ENCODE assay signal across 9 mouse cellular contexts in genomic region chr2:172399901-172400300, GRCm38 (mm10). TPM values are rescaled to one million over a fixed set of nuclear protein-coding genes. Genes with fewer than 3 reads are reported as not detected.
DNase-seq lines count a peak whose midpoint lies in the region; ATAC-seq and TF ChIP-seq lines count a peak whose summit lies in the region.
"Had no signal": no experiment of that assay in that cellular context is flagged by ENCODE, and none has a peak within 500 bp of the region (broad histone marks: within the 10 kb centered on the region; RNA-seq: fewer than 3 reads in every experiment).

No protein-coding gene starts in this region.

- TF ChIP-seq CTCF in intestine, postnatal 0 days (IDR thresholded peaks at IDR 0.05; ENCODE audit: low read depth), result no peak
- no peak for TF ChIP-seq CTCF in E14TG2a.4 (conservative IDR thresholded peaks at IDR 0.05; ENCODE audit: low read length)

- H3K9ac ChIP-seq in intestine, postnatal 0 days (ENCODE audit: low read depth, low read length), result no peak overlapping the region
- no peak overlapping the region for H3K9ac ChIP-seq in intestine, embryonic 15.5 days
- no peak overlapping the region for H3K9ac ChIP-seq in hindbrain, embryonic 14.5 days

- no peak overlapping the region for H3K27ac ChIP-seq in intestine, postnatal 0 days (ENCODE audit: low read depth, low read length)
- H3K27ac ChIP-seq in intestine, embryonic 15.5 days, result no peak overlapping the region
- H3K27ac ChIP-seq in hindbrain, embryonic 14.5 days, result no peak overlapping the region

- no peaks in the 10 kb centered on the region for H3K27me3 ChIP-seq in intestine, postnatal 0 days (replicated peaks; ENCODE audit: control insufficient read depth, insufficient read depth, low read length)
- H3K27me3 ChIP-seq in intestine, embryonic 15.5 days (replicated peaks), result no peaks in the 10 kb centered on the region
- 0 out of 2 replicates have a peak, but pooled peaks cover 2% of the 10 kb centered on the region for H3K27me3 ChIP-seq in E14TG2a.4 (ENCODE audit: insufficient read depth, low read length)
- no peaks in the 10 kb centered on the region for H3K27me3 ChIP-seq in hindbrain, embryonic 14.5 days (ENCODE audit: control insufficient read depth, insufficient read depth, low read length)

- DNase-seq in hindbrain, embryonic 14.5 days (ENCODE audit: low spot score), result peak; percentile 38
- no peak for DNase-seq in adrenal gland, postnatal 25 days
- no peak for DNase-seq in gastrocnemius, adult 18-20 months (ENCODE audit: low spot score)
- no peak for DNase-seq in layer of hippocampus, adult 8-10 months (ENCODE audit: low spot score in 2 of 2)
- DNase-seq: cerebellum, postnatal 36 days had no signal

- H3K4me2 ChIP-seq in intestine, postnatal 0 days (replicated peaks; ENCODE audit: low read depth), result no peak overlapping the region
- no peak overlapping the region for H3K4me2 ChIP-seq in intestine, embryonic 15.5 days (replicated peaks)
- no peak overlapping the region for H3K4me2 ChIP-seq in hindbrain, embryonic 14.5 days (replicated peaks)

- no peaks in the 10 kb centered on the region for H3K36me3 ChIP-seq in intestine, postnatal 0 days (ENCODE audit: control insufficient read depth, insufficient read depth)
- no peaks in the 10 kb centered on the region for H3K36me3 ChIP-seq in intestine, embryonic 15.5 days
- no peaks in the 10 kb centered on the region for H3K36me3 ChIP-seq in E14TG2a.4 (ENCODE audit: insufficient read depth, low read length)
- no peaks in the 10 kb centered on the region for H3K36me3 ChIP-seq in hindbrain, embryonic 14.5 days (replicated peaks; ENCODE audit: control insufficient read depth, insufficient read depth)

- WGBS in intestine, postnatal 0 days, result 33% methylated on average over 9 of the region's 9 CpGs
- 26% methylated on average over 9 of the region's 9 CpGs for WGBS in intestine, embryonic 15.5 days
- 20% methylated on average over 9 of the region's 9 CpGs for WGBS in hindbrain, embryonic 14.5 days

- H3K4me3 ChIP-seq in intestine, postnatal 0 days (ENCODE audit: low read depth, low read length), result no peak overlapping the region
- no peak overlapping the region for H3K4me3 ChIP-seq in intestine, embryonic 15.5 days (replicated peaks)
- H3K4me3 ChIP-seq in E14TG2a.4 (replicated peaks; ENCODE audit: low read length), result 0 out of 2 replicates have a peak overlapping the region, but pooled peaks have one; percentile 7
- no peak overlapping the region for H3K4me3 ChIP-seq in hindbrain, embryonic 14.5 days (replicated peaks; ENCODE audit: low read length)

- no peaks in the 10 kb centered on the region for H3K4me1 ChIP-seq in intestine, postnatal 0 days (replicated peaks; ENCODE audit: control insufficient read depth, insufficient read depth, low read length)
- H3K4me1 ChIP-seq in intestine, embryonic 15.5 days (replicated peaks), result no peaks in the 10 kb centered on the region
- peaks cover 73% of the 10 kb centered on the region for H3K4me1 ChIP-seq in E14TG2a.4 (replicated peaks; ENCODE audit: low read depth, low read length)
- no peaks in the 10 kb centered on the region for H3K4me1 ChIP-seq in hindbrain, embryonic 14.5 days (replicated peaks; ENCODE audit: control insufficient read depth, insufficient read depth, low read length)

- no peaks in the 10 kb centered on the region for H3K9me3 ChIP-seq in intestine, postnatal 0 days (ENCODE audit: control insufficient read depth)
- no peaks in the 10 kb centered on the region for H3K9me3 ChIP-seq in intestine, embryonic 15.5 days
- H3K9me3 ChIP-seq in E14TG2a.4 (ENCODE audit: low read length), result no peaks in the 10 kb centered on the region
- H3K9me3 ChIP-seq in hindbrain, embryonic 14.5 days (ENCODE audit: control insufficient read depth, low read length), result no peaks in the 10 kb centered on the region

- peak; percentile 13; the same call in 1 of the 2 replicates for ATAC-seq in intestine, postnatal 0 days
- no peak for ATAC-seq in intestine, embryonic 15.5 days
- no peak for ATAC-seq in hindbrain, embryonic 14.5 days (ENCODE audit: low FRiP score)
- peak; percentile 44 for ATAC-seq in monocyte, adult 5-6 weeks (replicated peaks; ENCODE audit: insufficient number of reproducible peaks, low FRiP score, low TSS enrichment, poor library complexity, severe bottlenecking)

RNA-seq across cellular contexts. Expression of gene Cass4, which starts 6.3 kb away (rescaled TPM):
- polyA plus RNA-seq in intestine, postnatal 0 days (2015; fragmentation: Nextera tagmentation; extraction: Ambion mirVana), result 0.29 and 0.33 TPM in 2 replicates
- 0.18 and 0.29 TPM in 2 replicates for polyA plus RNA-seq in intestine, embryonic 15.5 days (2015; fragmentation: Nextera tagmentation; extraction: Ambion mirVana)
- polyA plus RNA-seq in hindbrain, embryonic 14.5 days (2014; fragmentation: Nextera tagmentation; extraction: Ambion mirVana), result 0.05 and 0.27 TPM in 2 replicates
- 1.5 to 17.7 TPM (median 9.5 TPM) in 3 replicates for total RNA-seq in monocyte, adult 5-6 weeks (2017)
- total RNA-seq in adrenal gland, postnatal 25 days (2021), result not detected in 2 replicates
- under 1 TPM; 0.14 to 0.38 TPM for total RNA-seq in gastrocnemius, adult 18-20 months (2021)
- under 1 TPM in 3 of 4 experiments, not detected in 1; 0.31 to 0.55 (median 0.33) TPM for total RNA-seq in layer of hippocampus, adult 8-10 months (2022)

RNA-seq across cellular contexts. Expression of gene Cstf1, which starts 29.4 kb away (rescaled TPM):
- polyA plus RNA-seq in intestine, postnatal 0 days (2015; fragmentation: Nextera tagmentation; extraction: Ambion mirVana), result 18.0 and 19.4 TPM in 2 replicates
- polyA plus RNA-seq in intestine, embryonic 15.5 days (2015; fragmentation: Nextera tagmentation; extraction: Ambion mirVana), result 35.1 and 39.5 TPM in 2 replicates
- polyA plus RNA-seq in hindbrain, embryonic 14.5 days (2014; fragmentation: Nextera tagmentation; extraction: Ambion mirVana), result 26.6 and 29.8 TPM in 2 replicates
- 9.0 to 17.3 TPM (median 12.8 TPM) in 3 replicates for total RNA-seq in monocyte, adult 5-6 weeks (2017)
- 34.0 and 36.4 TPM in 2 replicates for total RNA-seq in adrenal gland, postnatal 25 days (2021)
- 10 to 100 TPM; 17.3 to 17.6 TPM for total RNA-seq in gastrocnemius, adult 18-20 months (2021)
- total RNA-seq in layer of hippocampus, adult 8-10 months (2022), result 10 to 100 TPM; 23.7 to 28.8 (median 26.9) TPM

RNA-seq across cellular contexts. Expression of gene Aurka, which starts 29.6 kb away (rescaled TPM):
- 17.9 and 23.1 TPM in 2 replicates for polyA plus RNA-seq in intestine, postnatal 0 days (2015; fragmentation: Nextera tagmentation; extraction: Ambion mirVana)
- polyA plus RNA-seq in intestine, embryonic 15.5 days (2015; fragmentation: Nextera tagmentation; extraction: Ambion mirVana), result 99.6 and 103 TPM in 2 replicates
- polyA plus RNA-seq in hindbrain, embryonic 14.5 days (2014; fragmentation: Nextera tagmentation; extraction: Ambion mirVana), result 18.8 and 19.9 TPM in 2 replicates
- total RNA-seq in monocyte, adult 5-6 weeks (2017), result 3.1 to 6.5 TPM (median 4.9 TPM) in 3 replicates
- 6.7 and 9.6 TPM in 2 replicates for total RNA-seq in adrenal gland, postnatal 25 days (2021)
- 10 to 100 TPM in 1 of 2 experiments, 1 to 10 TPM in 1; 7.5 to 15.0 TPM for total RNA-seq in gastrocnemius, adult 18-20 months (2021)
- total RNA-seq in layer of hippocampus, adult 8-10 months (2022), result 1 to 10 TPM; 1.1 to 2.4 (median 1.5) TPM

RNA-seq across cellular contexts. Expression of gene Rtf2, which starts 40.5 kb away (rescaled TPM):
- 75.3 and 82.5 TPM in 2 replicates for polyA plus RNA-seq in intestine, postnatal 0 days (2015; fragmentation: Nextera tagmentation; extraction: Ambion mirVana)
- polyA plus RNA-seq in intestine, embryonic 15.5 days (2015; fragmentation: Nextera tagmentation; extraction: Ambion mirVana), result 69.8 and 70.1 TPM in 2 replicates
- polyA plus RNA-seq in hindbrain, embryonic 14.5 days (2014; fragmentation: Nextera tagmentation; extraction: Ambion mirVana), result 91.7 and 97.4 TPM in 2 replicates
- 190 to 207 TPM (median 193 TPM) in 3 replicates for total RNA-seq in monocyte, adult 5-6 weeks (2017)
- 75.6 and 85.2 TPM in 2 replicates for total RNA-seq in adrenal gland, postnatal 25 days (2021)
- total RNA-seq in gastrocnemius, adult 18-20 months (2021), result 10 to 100 TPM; 27.9 to 30.8 TPM
- 10 to 100 TPM; 68.3 to 71.7 (median 70.8) TPM for total RNA-seq in layer of hippocampus, adult 8-10 months (2022)

RNA-seq across cellular contexts. Expression of gene Fam210b, which starts 54.5 kb away (rescaled TPM):
- polyA plus RNA-seq in intestine, postnatal 0 days (2015; fragmentation: Nextera tagmentation; extraction: Ambion mirVana), result 11.5 and 12.7 TPM in 2 replicates
- polyA plus RNA-seq in intestine, embryonic 15.5 days (2015; fragmentation: Nextera tagmentation; extraction: Ambion mirVana), result 14.5 and 15.1 TPM in 2 replicates
- polyA plus RNA-seq in hindbrain, embryonic 14.5 days (2014; fragmentation: Nextera tagmentation; extraction: Ambion mirVana), result 17.9 and 18.5 TPM in 2 replicates
- 7.1 to 7.7 TPM (median 7.5 TPM) in 3 replicates for total RNA-seq in monocyte, adult 5-6 weeks (2017)
- 31.9 and 32.8 TPM in 2 replicates for total RNA-seq in adrenal gland, postnatal 25 days (2021)
- total RNA-seq in gastrocnemius, adult 18-20 months (2021), result 1 to 10 TPM; 5.3 to 6.1 TPM
- 10 to 100 TPM; 19.5 to 22.8 (median 21.6) TPM for total RNA-seq in layer of hippocampus, adult 8-10 months (2022)

Comparison
In these comparisons a context has a peak if more than half of its experiments do, and no peak if none do; other contexts are left out.
1. ATAC-seq: peak in intestine, postnatal 0 days (single experiment) and monocyte, adult 5-6 weeks (single experiment); none in intestine, embryonic 15.5 days (single experiment) and hindbrain, embryonic 14.5 days (single experiment).